Mouse (Mus musculus) embryo, embryonic 11 days (tissue): Measurements from ENCODE around the gene Calhm5.

Experiments
- DNase-seq: peaks from one replicate; pipeline ENCODE4 v3.0.0-alpha.2; 2015

The Calhm5 gene

GRCm38 (mm10) chr10:34069606-34070005 lies 26.7 kb downstream of the Calhm5 start:
- no peak for DNase-seq

- no peak for DNase-seq
Observed at GRCm38 (mm10) chr10:34066591-34066990, 29.7 kb downstream of the Calhm5 start.

- DNase-seq: no peak
Observed at GRCm38 (mm10) chr10:34053987-34054386, 42.3 kb downstream of the Calhm5 start.

GRCm38 (mm10) chr10:34044210-34044609 lies 52.1 kb downstream of the Calhm5 start, which contains the start of gene Calhm4:
TSS of gene Calhm4 (minus strand) at chr10:34044310.
- no peak for DNase-seq
